Mouse (Mus musculus): Measurements from ENCODE around the gene Nfatc4. TPM values are rescaled to one million over a fixed set of nuclear protein-coding genes. Genes with fewer than 3 reads are reported as not detected.

Nfatc4 gene
- total and polyA plus RNA-seq, 3 experiments: not detected

- H3K79me2 ChIP-seq (replicated peaks; ENCODE audit: control insufficient read depth, extremely low read depth, insufficient read depth, poor library complexity, severe bottlenecking): no peaks in the 10 kb centered on the region
- peak overlapping the region; percentile 51; the same call in 1 of the 2 replicates for H3K27ac ChIP-seq (ENCODE audit: insufficient read depth, low read depth)
- no peak overlapping the region for H3K9ac ChIP-seq (ENCODE audit: insufficient read depth, low read depth)
- DNase-seq (ENCODE audit: extremely low read depth): peak; percentile 72
- no peaks in the 10 kb centered on the region for H3K36me3 ChIP-seq (replicated peaks in 1 of 2; ENCODE audit: control insufficient read depth in 1 of 2, insufficient read depth in 1 of 2, low read length in 1 of 2)
- in situ Hi-C loops (cut with MboI; ENCODE audit: low pct_ligation_motif_present, low pct_unique_long_range_greater_than_20kb, low sequenced_read_pairs): no loop called here
- peaks cover 13 to 45% of the 10 kb centered on the region in 2 experiments for H3K4me1 ChIP-seq (ENCODE audit: control insufficient read depth in 1 of 2, insufficient read depth in 2 of 2)
- TF ChIP-seq EP300 (IDR thresholded peaks at IDR 0.05; ENCODE audit: low read length) (peak; percentile 19; the same call in 1 of the 2 replicates), MAX (IDR thresholded peaks at IDR 0.05; ENCODE audit: low read length) (peak; percentile 72; the same call in 1 of the 2 replicates), ZNF384 (IDR thresholded peaks at IDR 0.05; ENCODE audit: low read depth, low read length) (no peak), MEF2A (IDR thresholded peaks at IDR 0.05; ENCODE audit: borderline replicate concordance, low read depth, low read length) (peak; percentile 26; the same call in 1 of the 2 replicates), NRF1 (IDR thresholded peaks at IDR 0.05; ENCODE audit: low read depth, low read length) (0 out of 2 replicates have a peak, but pooled peaks have one; percentile 3), MYC (IDR thresholded peaks at IDR 0.05; ENCODE audit: low read depth, low read length) (peak; percentile 15; the same call in 1 of the 2 replicates), ZKSCAN1 (IDR thresholded peaks at IDR 0.05; ENCODE audit: borderline replicate concordance, low read depth, low read length) (no peak), TCF12 (IDR thresholded peaks at IDR 0.05; ENCODE audit: low read depth, low read length) (0 out of 2 replicates have a peak, but pooled peaks have one; percentile 9), BHLHE40 (IDR thresholded peaks at IDR 0.05; ENCODE audit: low read depth, low read length) (peak; percentile 64), MAZ (IDR thresholded peaks at IDR 0.05; ENCODE audit: low read depth, low read length) (no peak), ETS1 (conservative IDR thresholded peaks at IDR 0.05; ENCODE audit: low read depth, low read length) (peak; percentile 63; the same call in 1 of the 2 replicates)
- dilution Hi-C loops (cut with MboI; ENCODE audit: extremely low pct_ligation_motif_present, extremely low pct_unique_long_range_greater_than_20kb, low sequenced_read_pairs): no loop called here
- H3K4me3 ChIP-seq (replicated peaks in 1 of 3; ENCODE audit: low read depth in 2 of 3, low read length in 2 of 3, poor library complexity in 1 of 3): no peak overlapping the region
- H3K9me3 ChIP-seq (replicated peaks; ENCODE audit: low read length): peaks cover 10% of the 10 kb centered on the region
- H3K4me2 ChIP-seq (ENCODE audit: insufficient read depth, low read depth, poor library complexity, severe bottlenecking): peak overlapping the region; percentile 37; the same call in 1 of the 2 replicates
- peaks cover 17% of the 10 kb centered on the region for H3K27me3 ChIP-seq (replicated peaks)
Observed at GRCm38 (mm10) chr14:55868230-55869026, 45.5 kb downstream of the Nfatc4 start.

GRCm38 (mm10) chr14:55869538-55869937, 46.6 kb downstream of the Nfatc4 start:
- no peak overlapping the region for H3K27ac ChIP-seq (ENCODE audit: insufficient read depth, low read depth)
- no peaks in the 10 kb centered on the region for H3K79me2 ChIP-seq (replicated peaks; ENCODE audit: control insufficient read depth, extremely low read depth, insufficient read depth, poor library complexity, severe bottlenecking)
- no peak overlapping the region for H3K4me2 ChIP-seq (ENCODE audit: insufficient read depth, low read depth, poor library complexity, severe bottlenecking)
- DNase-seq (ENCODE audit: extremely low read depth): no peak
- peaks cover 14% of the 10 kb centered on the region for H3K27me3 ChIP-seq (replicated peaks)
- no peak overlapping the region for H3K4me3 ChIP-seq (replicated peaks in 1 of 3; ENCODE audit: low read depth in 2 of 3, low read length in 2 of 3, poor library complexity in 1 of 3)
- TF ChIP-seq E2F4 (IDR thresholded peaks at IDR 0.05; ENCODE audit: insufficient replicate concordance, low read depth, low read length): no peak
- TF ChIP-seq CHD2 (IDR thresholded peaks at IDR 0.05; ENCODE audit: low read length): no peak
- no peak for TF ChIP-seq RAD21 (IDR thresholded peaks at IDR 0.05; ENCODE audit: low read depth, low read length)
- TF ChIP-seq SMC3 (IDR thresholded peaks at IDR 0.05; ENCODE audit: low read depth, low read length): no peak
- TF ChIP-seq UBTF (IDR thresholded peaks at IDR 0.05; ENCODE audit: low read depth, low read length): no peak
- no peak for TF ChIP-seq MAX (IDR thresholded peaks at IDR 0.05; ENCODE audit: low read length)
- no peak for TF ChIP-seq IRF4 (IDR thresholded peaks at IDR 0.05; ENCODE audit: low read depth, low read length)
- no peak for TF ChIP-seq KAT2A (IDR thresholded peaks at IDR 0.05; ENCODE audit: insufficient replicate concordance, low read length)
- TF ChIP-seq EP300 (IDR thresholded peaks at IDR 0.05; ENCODE audit: low read length): no peak
- TF ChIP-seq MEF2A (IDR thresholded peaks at IDR 0.05; ENCODE audit: borderline replicate concordance, low read depth, low read length): no peak
- no peak for TF ChIP-seq ETS1 (conservative IDR thresholded peaks at IDR 0.05; ENCODE audit: low read depth, low read length)
- TF ChIP-seq CHD1 (IDR thresholded peaks at IDR 0.05; ENCODE audit: low read depth, low read length): no peak
- no peak for TF ChIP-seq ZMIZ1 (IDR thresholded peaks at IDR 0.05; ENCODE audit: low read depth, low read length)
- TF ChIP-seq ELF1 (IDR thresholded peaks at IDR 0.05; ENCODE audit: low read depth, low read length): no peak
- TF ChIP-seq MAZ (IDR thresholded peaks at IDR 0.05; ENCODE audit: low read depth, low read length): no peak
- TF ChIP-seq RCOR1 (conservative IDR thresholded peaks at IDR 0.05; ENCODE audit: low read depth, low read length): no peak
- TF ChIP-seq BHLHE40 (IDR thresholded peaks at IDR 0.05; ENCODE audit: low read depth, low read length): no peak
- TF ChIP-seq MAFK (IDR thresholded peaks at IDR 0.05; ENCODE audit: insufficient replicate concordance, low read length): no peak
- no peak for TF ChIP-seq TCF12 (IDR thresholded peaks at IDR 0.05; ENCODE audit: low read depth, low read length)
- in situ Hi-C loops (cut with MboI; ENCODE audit: low pct_ligation_motif_present, low pct_unique_long_range_greater_than_20kb, low sequenced_read_pairs): no loop called here
- H3K9ac ChIP-seq (ENCODE audit: insufficient read depth, low read depth): no peak overlapping the region
- H3K4me1 ChIP-seq (ENCODE audit: control insufficient read depth in 1 of 2, insufficient read depth in 2 of 2): peaks cover 13 to 45% of the 10 kb centered on the region in 2 experiments
- no peaks in the 10 kb centered on the region for H3K36me3 ChIP-seq (replicated peaks in 1 of 2; ENCODE audit: control insufficient read depth in 1 of 2, insufficient read depth in 1 of 2, low read length in 1 of 2)
- peaks cover 10% of the 10 kb centered on the region for H3K9me3 ChIP-seq (replicated peaks; ENCODE audit: low read length)
- dilution Hi-C loops (cut with MboI; ENCODE audit: extremely low pct_ligation_motif_present, extremely low pct_unique_long_range_greater_than_20kb, low sequenced_read_pairs): no loop called here

All from CH12.LX (cell line).